Mouse (Mus musculus): Measurements from ENCODE around the gene Baiap2.

The Baiap2 gene

GRCm38 (mm10) chr11:120011114-120011760, 68.7 kb downstream of the Baiap2 start:
- DNase-seq (ENCODE audit: low read depth, low spot score) = no peak

- peak; percentile 70 for DNase-seq (ENCODE audit: low read depth, low spot score)
These were observed 69.4 kb downstream of the Baiap2 start for GRCm38 (mm10) chr11:120011761-120012560.

- DNase-seq (ENCODE audit: low read depth, low spot score) = no peak
These were observed 70.1 kb downstream of the Baiap2 start for GRCm38 (mm10) chr11:120012702-120013101.

GRCm38 (mm10) chr11:120013174-120013711, 70.7 kb downstream of the Baiap2 start:
- DNase-seq (ENCODE audit: low read depth, low spot score) = peak; percentile 98

GRCm38 (mm10) chr11:120014758-120015157, 72.2 kb downstream of the Baiap2 start:
- peak; percentile 65 for DNase-seq (ENCODE audit: low read depth, low spot score)

- peak; percentile 94 for DNase-seq (ENCODE audit: low read depth, low spot score)
These were observed 74.4 kb downstream of the Baiap2 start for GRCm38 (mm10) chr11:120017011-120017410.

GRCm38 (mm10) chr11:120019542-120020440, 77.2 kb downstream of the Baiap2 start:
- no peak for DNase-seq (ENCODE audit: low read depth, low spot score)

GRCm38 (mm10) chr11:120021367-120021766, 78.8 kb downstream of the Baiap2 start:
- DNase-seq (ENCODE audit: low read depth, low spot score) = no peak

GRCm38 (mm10) chr11:120022216-120022615, 79.7 kb downstream of the Baiap2 start:
- DNase-seq (ENCODE audit: low read depth, low spot score) = peak; percentile 84

GRCm38 (mm10) chr11:120022841-120023240, 80.3 kb downstream of the Baiap2 start:
- peak; percentile 88 for DNase-seq (ENCODE audit: low read depth, low spot score)

GRCm38 (mm10) chr11:120026941-120027340, 84.4 kb downstream of the Baiap2 start:
- DNase-seq (ENCODE audit: low read depth, low spot score) = no peak

GRCm38 (mm10) chr11:120028319-120029092, 85.9 kb downstream of the Baiap2 start:
- peak; percentile 68 for DNase-seq (ENCODE audit: low read depth, low spot score)

GRCm38 (mm10) chr11:120029431-120030144, 87.0 kb downstream of the Baiap2 start:
- DNase-seq (ENCODE audit: low read depth, low spot score) = no peak

- DNase-seq (ENCODE audit: low read depth, low spot score) = peak; percentile 84
These were observed 87.8 kb downstream of the Baiap2 start for GRCm38 (mm10) chr11:120030145-120030901.

GRCm38 (mm10) chr11:120032052-120032451, 89.5 kb downstream of the Baiap2 start:
- DNase-seq (ENCODE audit: low read depth, low spot score) = no peak

- DNase-seq (ENCODE audit: low read depth, low spot score) = no peak
These were observed 90.9 kb downstream of the Baiap2 start for GRCm38 (mm10) chr11:120033473-120033872.

- DNase-seq (ENCODE audit: low read depth, low spot score) = no peak
These were observed 91.7 kb downstream of the Baiap2 start for GRCm38 (mm10) chr11:120034306-120034705.

- no peak for DNase-seq (ENCODE audit: low read depth, low spot score)
These were observed 92.2 kb downstream of the Baiap2 start for GRCm38 (mm10) chr11:120034762-120035161.

- peak; percentile 42 for DNase-seq (ENCODE audit: low read depth, low spot score)
These were observed 97.0 kb downstream of the Baiap2 start for GRCm38 (mm10) chr11:120039581-120039980.

Measured in brain, adult 2 months (tissue).